7 mouse cellular contexts compared by ENCODE assay signal in genomic region chr7:67371351-67371890, GRCm38 (mm10). TPM values are rescaled to one million over a fixed set of nuclear protein-coding genes. Genes with fewer than 3 reads are reported as not detected.
DNase-seq lines count a peak whose midpoint lies in the region; ATAC-seq and TF ChIP-seq lines count a peak whose summit lies in the region.

No protein-coding gene starts in this region.

- WGBS in lung, embryonic 15.5 days: 4% methylated on average over 10 of the region's 10 CpGs
- 6% methylated on average over 10 of the region's 10 CpGs for WGBS in intestine, embryonic 15.5 days
- 16% methylated on average over 10 of the region's 10 CpGs for WGBS in neural tube, embryonic 12.5 days

- peaks cover 19% of the 10 kb centered on the region for H3K4me1 ChIP-seq in lung, embryonic 15.5 days
- peaks cover 8% of the 10 kb centered on the region for H3K4me1 ChIP-seq in cortical plate, adult 2 months (ENCODE audit: control insufficient read depth, insufficient read depth, low read length)
- H3K4me1 ChIP-seq in intestine, embryonic 15.5 days (replicated peaks): 0 out of 2 replicates have a peak, but pooled peaks cover 3% of the 10 kb centered on the region
- peaks cover 12% of the 10 kb centered on the region for H3K4me1 ChIP-seq in neural tube, embryonic 12.5 days

- H3K36me3 ChIP-seq in lung, embryonic 15.5 days: no peaks in the 10 kb centered on the region
- H3K36me3 ChIP-seq in intestine, embryonic 15.5 days: no peaks in the 10 kb centered on the region
- no peaks in the 10 kb centered on the region for H3K36me3 ChIP-seq in neural tube, embryonic 12.5 days

- H3K27ac ChIP-seq in lung, embryonic 15.5 days: peak overlapping the region; percentile 99
- H3K27ac ChIP-seq in cortical plate, adult 2 months (ENCODE audit: insufficient read depth, low read length): peak overlapping the region; percentile 91
- H3K27ac ChIP-seq in intestine, embryonic 15.5 days: no peak overlapping the region
- H3K27ac ChIP-seq in neural tube, embryonic 12.5 days: no peak overlapping the region

- H3K27me3 ChIP-seq in lung, embryonic 15.5 days: no peaks in the 10 kb centered on the region
- no peaks in the 10 kb centered on the region for H3K27me3 ChIP-seq in intestine, embryonic 15.5 days (replicated peaks)
- H3K27me3 ChIP-seq in neural tube, embryonic 12.5 days (replicated peaks): no peaks in the 10 kb centered on the region

- H3K9ac ChIP-seq in lung, embryonic 15.5 days: peak overlapping the region; percentile 99
- peak overlapping the region; percentile 97 for H3K9ac ChIP-seq in intestine, embryonic 15.5 days
- peak overlapping the region; percentile 98 for H3K9ac ChIP-seq in neural tube, embryonic 12.5 days

- peak overlapping the region; percentile 94 for H3K4me3 ChIP-seq in lung, embryonic 15.5 days
- peak overlapping the region; percentile 99 for H3K4me3 ChIP-seq in cortical plate, adult 2 months (ENCODE audit: insufficient read depth, low read length)
- peak overlapping the region; percentile 93 for H3K4me3 ChIP-seq in intestine, embryonic 15.5 days (replicated peaks)
- H3K4me3 ChIP-seq in neural tube, embryonic 12.5 days: peak overlapping the region; percentile 91

- no peak for TF ChIP-seq POLR2A in cortical plate, adult 2 months (IDR thresholded peaks at IDR 0.05; ENCODE audit: extremely low read depth, insufficient read depth, low read length)

- TF ChIP-seq CTCF in cortical plate, adult 2 months (IDR thresholded peaks at IDR 0.05; ENCODE audit: extremely low read depth, insufficient read depth, low read length): no peak

- H3K9me3 ChIP-seq in lung, embryonic 15.5 days: no peaks in the 10 kb centered on the region
- H3K9me3 ChIP-seq in intestine, embryonic 15.5 days: no peaks in the 10 kb centered on the region
- no peaks in the 10 kb centered on the region for H3K9me3 ChIP-seq in neural tube, embryonic 12.5 days

- ATAC-seq in lung, embryonic 15.5 days (ENCODE audit: borderline replicate concordance, extremely low read depth, low FRiP score, low TSS enrichment): no peak
- no peak for ATAC-seq in intestine, embryonic 15.5 days
- ATAC-seq in neural tube, embryonic 12.5 days (ENCODE audit: low FRiP score, low read depth): no peak
- no peak for ATAC-seq in frontal cortex, adult (ENCODE audit: low TSS enrichment)

- peak overlapping the region; percentile 92 for H3K4me2 ChIP-seq in lung, embryonic 15.5 days
- H3K4me2 ChIP-seq in intestine, embryonic 15.5 days (replicated peaks): peak overlapping the region; percentile 93
- H3K4me2 ChIP-seq in neural tube, embryonic 12.5 days (replicated peaks): peak overlapping the region; percentile 94

- no peak for DNase-seq in lung, postnatal 10 days
- no peak for DNase-seq in adrenal gland, postnatal 14 days

RNA-seq across cellular contexts. Expression of gene Mef2a, which starts 1.2 kb away (rescaled TPM):
- 48.8 and 56.3 TPM in 2 replicates for polyA plus RNA-seq in lung, embryonic 15.5 days (2015; fragmentation: Nextera tagmentation; extraction: Ambion mirVana)
- 60.0 and 60.6 TPM in 2 replicates for polyA plus RNA-seq in cortical plate, adult 2 months (2012; rRNA removed)
- polyA plus RNA-seq in intestine, embryonic 15.5 days (2015; fragmentation: Nextera tagmentation; extraction: Ambion mirVana): 25.1 and 30.7 TPM in 2 replicates
- polyA plus RNA-seq in neural tube, embryonic 12.5 days (2016; fragmentation: Nextera tagmentation; extraction: Ambion mirVana): 31.7 and 35.2 TPM in 2 replicates
- 67.5 and 69.8 TPM in 2 replicates for total RNA-seq in adrenal gland, postnatal 14 days (2021)

Comparison
In these comparisons a context has a peak if more than half of its experiments do, and no peak if none do; other contexts are left out.
1. H3K27ac ChIP-seq: peak in lung, embryonic 15.5 days (single experiment) and cortical plate, adult 2 months (single experiment); none in intestine, embryonic 15.5 days (single experiment) and neural tube, embryonic 12.5 days (single experiment).
2. Peak in every context shown above with its lines, with median percentiles within 50 percentile points of each other: H3K4me2 ChIP-seq, H3K4me3 ChIP-seq and H3K9ac ChIP-seq.